In the genomic region with DNA sequence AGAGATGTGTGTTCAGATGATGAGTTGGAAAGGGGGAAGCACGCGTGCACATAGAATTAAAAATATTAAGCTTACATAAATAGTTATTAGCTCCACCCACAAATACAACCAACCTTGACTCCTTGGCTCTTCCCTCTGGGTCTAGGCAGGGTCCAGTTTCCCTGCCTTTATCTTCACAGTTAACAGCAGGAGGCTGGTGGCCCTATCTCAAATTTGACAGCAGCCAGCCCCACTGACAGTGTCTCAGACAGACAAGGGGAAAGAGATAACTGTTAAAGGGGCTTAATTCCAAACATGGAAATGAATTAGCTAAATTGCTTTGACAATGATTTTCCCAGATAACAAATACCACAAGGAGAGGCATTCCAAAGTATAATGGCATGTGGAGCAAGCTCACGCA, we compare ENCODE assay signal across 23 mouse cellular contexts.
DNase-seq lines count a peak whose midpoint lies in the region; ATAC-seq and TF ChIP-seq lines count a peak whose summit lies in the region.
"Had no signal": no experiment of that assay in that cellular context is flagged by ENCODE, and none has a peak within 500 bp of the region (broad histone marks: within the 10 kb centered on the region; RNA-seq: fewer than 3 reads in every experiment).

No protein-coding gene starts in this region.

- H3K4me2 ChIP-seq in stomach, embryonic 14.5 days (replicated peaks; ENCODE audit: low read depth, low read length) = no peak overlapping the region
- no peak overlapping the region for H3K4me2 ChIP-seq in stomach, postnatal 0 days (replicated peaks; ENCODE audit: low read depth)
- peak overlapping the region; percentile 35 for H3K4me2 ChIP-seq in liver, embryonic 15.5 days
- H3K4me2 ChIP-seq in kidney, embryonic 14.5 days (replicated peaks; ENCODE audit: low read depth, low read length) = no peak overlapping the region
- H3K4me2 ChIP-seq: forebrain, embryonic 13.5 days; hindbrain, embryonic 14.5 days; limb, embryonic 13.5 days; midbrain, embryonic 12.5 days; neural tube, embryonic 13.5 days had no signal

- TF ChIP-seq EP300 in stomach, postnatal 0 days (optimal IDR thresholded peaks at IDR 0.05) = no peak

- no peaks in the 10 kb centered on the region for H3K36me3 ChIP-seq in heart, embryonic 10.5 days
- H3K36me3 ChIP-seq in stomach, embryonic 14.5 days (ENCODE audit: control insufficient read depth, insufficient read depth, low read length) = no peaks in the 10 kb centered on the region
- H3K36me3 ChIP-seq in stomach, postnatal 0 days (ENCODE audit: control insufficient read depth, insufficient read depth, low read length) = no peaks in the 10 kb centered on the region
- H3K36me3 ChIP-seq in liver, embryonic 15.5 days (replicated peaks) = no peaks in the 10 kb centered on the region
- H3K36me3 ChIP-seq in kidney, embryonic 14.5 days (ENCODE audit: control insufficient read depth, insufficient read depth, low read length) = no peaks in the 10 kb centered on the region
- H3K36me3 ChIP-seq: embryonic facial prominence, embryonic 10.5 days; limb, embryonic 13.5 days; midbrain, embryonic 12.5 days; neural tube, embryonic 13.5 days had no signal

- DNase-seq in heart, embryonic 10.5 days (ENCODE audit: low spot score) = peak; percentile 86
- no peak for DNase-seq in heart, postnatal 10 days
- no peak for DNase-seq in stomach, postnatal 0 days (ENCODE audit: low spot score)
- DNase-seq in yolk sac, embryonic 10.5 days (ENCODE audit: low spot score) = peak; percentile 6
- no peak for DNase-seq in thymus, postnatal 10 days (ENCODE audit: low spot score in 2 of 2)
- DNase-seq: adrenal gland, adult 8-10 months; cerebellum, adult 18-20 months; cerebellum, postnatal 36 days; gastrocnemius, postnatal 14 days; heart, adult 2 months; heart, postnatal 14 days had no signal

- no peak for TF ChIP-seq CTCF in stomach, postnatal 0 days (IDR thresholded peaks at IDR 0.05; ENCODE audit: low read depth)

- H3K27ac ChIP-seq in heart, embryonic 10.5 days = peak overlapping the region; percentile 11; the same call in 1 of the 2 replicates
- no peak overlapping the region for H3K27ac ChIP-seq in stomach, embryonic 14.5 days (ENCODE audit: low read length)
- H3K27ac ChIP-seq in stomach, postnatal 0 days (replicated peaks) = no peak overlapping the region
- H3K27ac ChIP-seq in liver, embryonic 15.5 days (replicated peaks) = peak overlapping the region; percentile 34
- H3K27ac ChIP-seq in kidney, embryonic 14.5 days (ENCODE audit: low read depth, low read length) = no peak overlapping the region
- H3K27ac ChIP-seq: embryonic facial prominence, embryonic 10.5 days; forebrain, embryonic 13.5 days; heart, adult 2 months; hindbrain, embryonic 14.5 days; kidney, postnatal 0 days; limb, embryonic 13.5 days; macrophage; midbrain, embryonic 12.5 days; neural tube, embryonic 13.5 days had no signal

- intact Hi-C loops in heart, postnatal 10 days (cut with DNase I) = no loop called here

- no peaks in the 10 kb centered on the region for H3K9me3 ChIP-seq in heart, embryonic 10.5 days
- no peaks in the 10 kb centered on the region for H3K9me3 ChIP-seq in stomach, embryonic 14.5 days (ENCODE audit: control insufficient read depth, low read depth, low read length)
- no peaks in the 10 kb centered on the region for H3K9me3 ChIP-seq in stomach, postnatal 0 days (ENCODE audit: control insufficient read depth, low read length)
- no peaks in the 10 kb centered on the region for H3K9me3 ChIP-seq in liver, embryonic 15.5 days (replicated peaks)
- no peaks in the 10 kb centered on the region for H3K9me3 ChIP-seq in kidney, embryonic 14.5 days (ENCODE audit: control insufficient read depth, low read length)
- H3K9me3 ChIP-seq: embryonic facial prominence, embryonic 10.5 days; forebrain, embryonic 13.5 days; limb, embryonic 13.5 days; midbrain, embryonic 12.5 days; neural tube, embryonic 13.5 days had no signal

- no peak overlapping the region for H3K4me3 ChIP-seq in heart, embryonic 10.5 days
- H3K4me3 ChIP-seq in stomach, embryonic 14.5 days (ENCODE audit: low read depth, low read length) = no peak overlapping the region
- no peak overlapping the region for H3K4me3 ChIP-seq in stomach, postnatal 0 days (ENCODE audit: low read depth, low read length)
- H3K4me3 ChIP-seq in liver, embryonic 15.5 days (replicated peaks) = no peak overlapping the region
- H3K4me3 ChIP-seq in kidney, embryonic 14.5 days (ENCODE audit: low read length) = no peak overlapping the region
- H3K4me3 ChIP-seq: embryonic facial prominence, embryonic 10.5 days; forebrain, embryonic 13.5 days; heart, adult 2 months; limb, embryonic 13.5 days; midbrain, embryonic 12.5 days; neural tube, embryonic 13.5 days had no signal

- no peaks in the 10 kb centered on the region for H3K27me3 ChIP-seq in heart, embryonic 10.5 days (ENCODE audit: insufficient read depth, poor library complexity, severe bottlenecking)
- no peaks in the 10 kb centered on the region for H3K27me3 ChIP-seq in stomach, embryonic 14.5 days (ENCODE audit: control insufficient read depth, insufficient read depth, low read length)
- H3K27me3 ChIP-seq in stomach, postnatal 0 days (ENCODE audit: control insufficient read depth, insufficient read depth, low read length) = no peaks in the 10 kb centered on the region
- H3K27me3 ChIP-seq in liver, embryonic 15.5 days = no peaks in the 10 kb centered on the region
- H3K27me3 ChIP-seq in kidney, embryonic 14.5 days (ENCODE audit: control insufficient read depth, insufficient read depth, low read length) = no peaks in the 10 kb centered on the region
- H3K27me3 ChIP-seq: forebrain, embryonic 13.5 days; limb, embryonic 13.5 days; midbrain, embryonic 12.5 days; neural tube, embryonic 13.5 days had no signal

- peak; percentile 56; the same call in 1 of the 2 replicates for ATAC-seq in stomach, embryonic 14.5 days (ENCODE audit: insufficient number of reproducible peaks, insufficient read depth, low FRiP score, low read depth)
- ATAC-seq in stomach, postnatal 0 days (ENCODE audit: low FRiP score, low TSS enrichment) = no peak
- ATAC-seq in liver, embryonic 15.5 days (ENCODE audit: insufficient read depth) = peak; percentile 100
- no peak for ATAC-seq in kidney, embryonic 14.5 days (ENCODE audit: low FRiP score, low TSS enrichment)
- ATAC-seq: forebrain, embryonic 13.5 days; Patski had no signal

- 54% methylated on average over 3 of the region's 3 CpGs for WGBS in heart, embryonic 10.5 days
- WGBS in stomach, embryonic 14.5 days = 90% methylated on average over 3 of the region's 3 CpGs
- WGBS in stomach, postnatal 0 days = 86% methylated on average over 3 of the region's 3 CpGs
- 26% methylated on average over 3 of the region's 3 CpGs for WGBS in liver, embryonic 15.5 days (ENCODE audit: insufficient replicate concordance)
- 94% methylated on average over 3 of the region's 3 CpGs for WGBS in kidney, embryonic 14.5 days

- peaks cover 12% of the 10 kb centered on the region for H3K4me1 ChIP-seq in heart, embryonic 10.5 days
- no peaks in the 10 kb centered on the region for H3K4me1 ChIP-seq in stomach, embryonic 14.5 days (ENCODE audit: control insufficient read depth, insufficient read depth, low read length)
- no peaks in the 10 kb centered on the region for H3K4me1 ChIP-seq in stomach, postnatal 0 days (replicated peaks; ENCODE audit: control insufficient read depth, insufficient read depth)
- peaks cover 25% of the 10 kb centered on the region for H3K4me1 ChIP-seq in liver, embryonic 15.5 days (replicated peaks)
- no peaks in the 10 kb centered on the region for H3K4me1 ChIP-seq in kidney, embryonic 14.5 days (ENCODE audit: control insufficient read depth, insufficient read depth, low read length)
- H3K4me1 ChIP-seq: embryonic facial prominence, embryonic 10.5 days; midbrain, embryonic 12.5 days had no signal

- H3K9ac ChIP-seq in stomach, embryonic 14.5 days (replicated peaks; ENCODE audit: low read depth, low read length) = no peak overlapping the region
- no peak overlapping the region for H3K9ac ChIP-seq in stomach, postnatal 0 days (ENCODE audit: low read length)
- no peak overlapping the region for H3K9ac ChIP-seq in liver, embryonic 15.5 days
- no peak overlapping the region for H3K9ac ChIP-seq in kidney, embryonic 14.5 days (ENCODE audit: low read depth, low read length)
- H3K9ac ChIP-seq: forebrain, embryonic 13.5 days; hindbrain, embryonic 14.5 days; limb, embryonic 13.5 days; midbrain, embryonic 12.5 days; neural tube, embryonic 13.5 days had no signal

Comparison
In these comparisons a context has a peak if more than half of its experiments do, and no peak if none do; other contexts are left out.
1. DNase-seq: peak in heart, embryonic 10.5 days (single experiment) and yolk sac, embryonic 10.5 days (single experiment); none in heart, postnatal 10 days (0 of 2), stomach, postnatal 0 days (single experiment) and thymus, postnatal 10 days (0 of 2).
2. ATAC-seq: peak in stomach, embryonic 14.5 days (single experiment) and liver, embryonic 15.5 days (single experiment); none in stomach, postnatal 0 days (single experiment) and kidney, embryonic 14.5 days (single experiment).
3. H3K27ac ChIP-seq: peak in heart, embryonic 10.5 days (single experiment) and liver, embryonic 15.5 days (single experiment); none in stomach, embryonic 14.5 days (single experiment), stomach, postnatal 0 days (single experiment) and kidney, embryonic 14.5 days (single experiment).